Mouse (Mus musculus) liver, embryonic 14.5 days (tissue): Measurements from ENCODE around the gene Il1r1.

Experiments
- CTCF ChIP-seq: IDR thresholded peaks from 2 replicates; pipeline ENCODE4 v1.5.1; 2016; ENCODE audit warnings: antibody characterized with exemption, low read depth, control low read depth
- EP300 ChIP-seq: IDR thresholded peaks from 2 replicates; pipeline ENCODE4 v1.6.1; 2016; ENCODE audit warnings: antibody characterized with exemption, low read depth

DNA sequence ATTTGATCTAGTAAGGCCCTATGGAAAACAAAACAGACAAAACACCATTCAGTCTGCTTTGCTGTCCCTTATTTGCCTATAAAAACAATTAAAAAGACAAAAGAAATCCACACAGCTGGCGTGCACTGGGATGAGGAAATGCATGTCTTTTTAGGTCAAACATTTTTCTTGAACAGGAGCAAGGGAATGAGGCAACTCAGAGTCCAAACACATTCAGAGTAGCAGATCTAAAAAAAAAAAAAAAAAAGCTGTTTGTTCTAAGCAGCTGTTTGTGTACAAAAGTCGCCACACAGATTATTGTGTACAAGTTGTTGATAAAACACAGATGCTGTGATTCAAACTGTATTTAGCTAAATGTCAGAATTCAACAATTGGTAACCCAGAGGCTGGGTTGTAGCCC is 133.0 kb downstream of the Il1r1 start:
- TF ChIP-seq CTCF (no peak), EP300 (no peak)
